Mouse (Mus musculus) thymus, adult 2 months (tissue): Measurements from ENCODE around the gene Tnni3k.

ENCODE experiments used
- CTCF ChIP-seq: fragments of 200-500 bp; IDR thresholded peaks from 2 replicates; pipeline ENCODE4 v1.5.1; 2012; ENCODE audit warnings: mild to moderate bottlenecking, control low read depth, low read length, moderate library complexity, borderline replicate concordance; ENCODE audit not compliant: control insufficient read depth, poor library complexity, insufficient read depth; ENCODE audit errors: extremely low read depth
- POLR2A ChIP-seq: fragments of 200-500 bp; IDR thresholded peaks from 2 replicates; pipeline ENCODE4 v1.6.1; 2012; ENCODE audit warnings: mild to moderate bottlenecking, low read length, control low read depth, moderate library complexity; ENCODE audit not compliant: control insufficient read depth, poor library complexity, insufficient read depth; ENCODE audit errors: extremely low read depth

DNA sequence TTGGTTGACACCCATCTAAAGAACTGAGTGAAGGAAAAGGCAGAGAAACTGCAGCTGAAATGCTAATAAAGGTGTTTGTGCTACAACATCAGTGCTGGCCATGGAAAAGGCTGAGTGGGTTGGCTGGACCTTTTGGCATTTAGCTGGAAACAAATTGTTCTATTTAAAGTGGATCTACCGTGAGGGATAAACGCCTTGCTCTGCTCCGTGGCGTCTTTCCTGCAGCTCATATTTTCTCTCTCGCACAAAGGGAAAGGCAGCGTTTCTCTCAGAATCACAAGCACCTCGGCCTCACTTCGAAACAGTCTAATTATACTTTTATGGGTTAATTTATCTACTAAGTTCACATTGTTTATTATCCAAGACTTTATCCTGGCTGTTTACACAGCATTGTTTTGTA is 254.8 kb downstream of the Tnni3k start:
- TF ChIP-seq CTCF (no peak), POLR2A (no peak)
